In genomic region chr5:43039525-43039924, GRCm38 (mm10) we compare ENCODE assay signal across 23 mouse cellular contexts.
DNase-seq lines count a peak whose midpoint lies in the region; ATAC-seq lines count a peak whose summit lies in the region.
"Had no signal": no experiment of that assay in that cellular context is flagged by ENCODE, and none has a peak within 500 bp of the region (broad histone marks: within the 10 kb centered on the region; RNA-seq: fewer than 3 reads in every experiment).

No protein-coding gene starts in this region.

- no peaks in the 10 kb centered on the region for H3K4me1 ChIP-seq in midbrain, embryonic 11.5 days (ENCODE audit: control insufficient read depth, insufficient read depth, low read length)
- no peaks in the 10 kb centered on the region for H3K4me1 ChIP-seq in midbrain, embryonic 13.5 days (replicated peaks)
- no peaks in the 10 kb centered on the region for H3K4me1 ChIP-seq in hindbrain, embryonic 11.5 days (replicated peaks; ENCODE audit: control insufficient read depth, insufficient read depth, low read length)
- H3K4me1 ChIP-seq: embryonic facial prominence, embryonic 13.5 days; embryonic facial prominence, embryonic 15.5 days; forebrain, embryonic 13.5 days; forebrain, embryonic 15.5 days had no signal

- H3K4me2 ChIP-seq in midbrain, embryonic 11.5 days, result no peak overlapping the region
- H3K4me2 ChIP-seq in midbrain, embryonic 13.5 days (replicated peaks), result no peak overlapping the region
- H3K4me2 ChIP-seq in hindbrain, embryonic 11.5 days (replicated peaks; ENCODE audit: low read depth, low read length), result no peak overlapping the region
- H3K4me2 ChIP-seq: embryonic facial prominence, embryonic 13.5 days; embryonic facial prominence, embryonic 15.5 days; forebrain, embryonic 13.5 days; forebrain, embryonic 15.5 days had no signal

- H3K36me3 ChIP-seq in midbrain, embryonic 11.5 days (ENCODE audit: control insufficient read depth, insufficient read depth, low read length), result no peaks in the 10 kb centered on the region
- H3K36me3 ChIP-seq in midbrain, embryonic 13.5 days, result no peaks in the 10 kb centered on the region
- no peaks in the 10 kb centered on the region for H3K36me3 ChIP-seq in hindbrain, embryonic 11.5 days (ENCODE audit: control insufficient read depth, insufficient read depth, low read length)
- H3K36me3 ChIP-seq: embryonic facial prominence, embryonic 13.5 days; embryonic facial prominence, embryonic 15.5 days; forebrain, embryonic 15.5 days had no signal

- DNase-seq in midbrain, embryonic 11.5 days (ENCODE audit: low spot score, missing footprints), result peak; percentile 57
- DNase-seq in right cerebral cortex, adult 2 months (ENCODE audit: low spot score in 2 of 2), result no peak
- no peak for DNase-seq in hindbrain, embryonic 11.5 days (ENCODE audit: low spot score)
- no peak for DNase-seq in ovary, postnatal 14 days (ENCODE audit: low spot score)
- DNase-seq: adrenal gland, adult 8-10 months; adrenal gland, postnatal 14 days; adrenal gland, postnatal 36 days; cerebellum, adult 11-12 months; cerebellum, adult 2 months; cerebellum, adult 9-10 months; cerebellum, postnatal 10 days; cerebellum, postnatal 25 days; embryo, embryonic 11 days; forebrain, postnatal 0 days had no signal

- H3K27ac ChIP-seq in midbrain, embryonic 11.5 days (ENCODE audit: low read depth, low read length), result no peak overlapping the region
- H3K27ac ChIP-seq in midbrain, embryonic 13.5 days, result no peak overlapping the region
- no peak overlapping the region for H3K27ac ChIP-seq in hindbrain, embryonic 11.5 days (ENCODE audit: low read depth, low read length)
- H3K27ac ChIP-seq: embryonic facial prominence, embryonic 13.5 days; embryonic facial prominence, embryonic 15.5 days; forebrain, embryonic 13.5 days; forebrain, embryonic 15.5 days had no signal

- H3K9me3 ChIP-seq in midbrain, embryonic 11.5 days (ENCODE audit: control insufficient read depth, low read length), result no peaks in the 10 kb centered on the region
- H3K9me3 ChIP-seq in midbrain, embryonic 13.5 days, result no peaks in the 10 kb centered on the region
- H3K9me3 ChIP-seq in hindbrain, embryonic 11.5 days (ENCODE audit: control insufficient read depth, low read length), result no peaks in the 10 kb centered on the region
- H3K9me3 ChIP-seq: embryonic facial prominence, embryonic 13.5 days; embryonic facial prominence, embryonic 15.5 days; forebrain, embryonic 13.5 days; forebrain, embryonic 15.5 days had no signal

- H3K9ac ChIP-seq in midbrain, embryonic 11.5 days (ENCODE audit: low read length), result no peak overlapping the region
- no peak overlapping the region for H3K9ac ChIP-seq in midbrain, embryonic 13.5 days (replicated peaks)
- no peak overlapping the region for H3K9ac ChIP-seq in hindbrain, embryonic 11.5 days (ENCODE audit: low read depth, low read length)
- H3K9ac ChIP-seq: embryonic facial prominence, embryonic 13.5 days; embryonic facial prominence, embryonic 15.5 days; forebrain, embryonic 13.5 days; forebrain, embryonic 15.5 days; forebrain, postnatal 0 days had no signal

- no peak for ATAC-seq in midbrain, embryonic 11.5 days (ENCODE audit: low FRiP score)
- ATAC-seq in midbrain, embryonic 13.5 days, result no peak
- ATAC-seq in common myeloid progenitor, adult 5-6 weeks (replicated peaks; ENCODE audit: low read depth, poor library complexity, severe bottlenecking), result peak; percentile 38
- peak; percentile 31; the same call in 1 of the 2 replicates for ATAC-seq in megakaryocyte, adult 5-6 weeks (ENCODE audit: poor library complexity, severe bottlenecking)
- no peak for ATAC-seq in hindbrain, embryonic 11.5 days (ENCODE audit: low FRiP score)
- ATAC-seq: activated CD4-positive, CD25-positive, alpha-beta regulatory T cell, adult 4 months; forebrain, embryonic 13.5 days; forebrain, embryonic 15.5 days; forebrain, postnatal 0 days; Patski had no signal

- H3K27me3 ChIP-seq in midbrain, embryonic 11.5 days (ENCODE audit: control insufficient read depth, insufficient read depth, low read length), result no peaks in the 10 kb centered on the region
- no peaks in the 10 kb centered on the region for H3K27me3 ChIP-seq in midbrain, embryonic 13.5 days
- H3K27me3 ChIP-seq in hindbrain, embryonic 11.5 days (ENCODE audit: control insufficient read depth, insufficient read depth, low read length), result no peaks in the 10 kb centered on the region
- H3K27me3 ChIP-seq: embryonic facial prominence, embryonic 13.5 days; embryonic facial prominence, embryonic 15.5 days; forebrain, embryonic 13.5 days; forebrain, embryonic 15.5 days; Patski had no signal

- H3K4me3 ChIP-seq in midbrain, embryonic 11.5 days (ENCODE audit: low read depth, low read length), result no peak overlapping the region
- no peak overlapping the region for H3K4me3 ChIP-seq in midbrain, embryonic 13.5 days (replicated peaks)
- no peak overlapping the region for H3K4me3 ChIP-seq in hindbrain, embryonic 11.5 days (ENCODE audit: low read depth, low read length)
- H3K4me3 ChIP-seq: embryonic facial prominence, embryonic 13.5 days; embryonic facial prominence, embryonic 15.5 days; forebrain, embryonic 13.5 days; forebrain, embryonic 15.5 days had no signal

- WGBS in midbrain, embryonic 11.5 days, result 96% methylated on average over 3 of the region's 3 CpGs
- 96% methylated on average over 3 of the region's 3 CpGs for WGBS in midbrain, embryonic 13.5 days
- 97% methylated on average over 3 of the region's 3 CpGs for WGBS in hindbrain, embryonic 11.5 days

Comparison
In these comparisons a context has a peak if more than half of its experiments do, and no peak if none do; other contexts are left out.
1. ATAC-seq: peak in common myeloid progenitor, adult 5-6 weeks (single experiment) and megakaryocyte, adult 5-6 weeks (single experiment); none in midbrain, embryonic 11.5 days (single experiment), midbrain, embryonic 13.5 days (single experiment) and hindbrain, embryonic 11.5 days (single experiment).